Mouse (Mus musculus) forebrain, embryonic 16.5 days (tissue): Measurements from ENCODE around the gene Celsr1. TPM values are rescaled to one million over a fixed set of nuclear protein-coding genes. Genes with fewer than 3 reads are reported as not detected.

Source experiments
- ATAC-seq: fragments of 200-750 bp; cut with Nextera tagmentation; 2 replicates; pipeline ENCODE4 v1.8.0; 2017; ENCODE audit warnings: mild to moderate bottlenecking, moderate library complexity
- H3K27ac ChIP-seq: fragments of 300-500 bp; sonication (generic); 2 replicates; pipeline ENCODE4 v1.5.1; 2014; ENCODE audit warnings: low read length, control low read depth
- H3K27me3 ChIP-seq: fragments of 300-500 bp; sonication (generic); replicated peaks from 2 replicates; pipeline ENCODE4 v1.6.1; 2014; ENCODE audit warnings: low read length; ENCODE audit not compliant: control insufficient read depth, insufficient read depth
- H3K36me3 ChIP-seq: fragments of 300-500 bp; sonication (generic); 2 replicates; pipeline ENCODE4 v1.6.1; 2014; ENCODE audit not compliant: control insufficient read depth, insufficient read depth
- H3K4me1 ChIP-seq: fragments of 300-500 bp; sonication (generic); replicated peaks from 2 replicates; pipeline ENCODE4 v1.6.1; 2014; ENCODE audit warnings: low read length; ENCODE audit not compliant: control insufficient read depth, insufficient read depth
- H3K4me2 ChIP-seq: fragments of 300-500 bp; sonication (generic); 2 replicates; pipeline ENCODE4 v1.6.1; 2014; ENCODE audit warnings: mild to moderate bottlenecking, low read length, control low read depth
- H3K4me3 ChIP-seq: fragments of 300-500 bp; sonication (generic); replicated peaks from 2 replicates; pipeline ENCODE4 v1.5.1; 2014; ENCODE audit warnings: mild to moderate bottlenecking, low read length, control low read depth
- H3K9ac ChIP-seq: fragments of 300-500 bp; sonication (generic); replicated peaks from 2 replicates; pipeline ENCODE4 v1.6.1; 2014; ENCODE audit warnings: low read depth, low read length, control low read depth
- H3K9me3 ChIP-seq: fragments of 300-500 bp; sonication (generic); 2 replicates; pipeline ENCODE4 v1.6.1; 2016; ENCODE audit warnings: low read length; ENCODE audit not compliant: control insufficient read depth
- WGBS: fragments of 180-500 bp; shearing (Covaris S2); extraction: QIAGEN DNeasy Blood & Tissue Kit; methylation state at CpG from one replicate; pipeline ENCODE4 v1.1.7; 2014; 5-methylcytosine and 5-hydroxymethylcytosine counted together
- polyA plus RNA-seq: library from polyadenylated mRNA; unstranded; fragments of >200 nt; fragmentation: Nextera tagmentation; extraction: Ambion mirVana; gene quantifications from 2 replicates; pipeline ENCODE4 v1.2.1, GENCODE M21; 2015

Celsr1 gene
- polyA plus RNA-seq, 1 experiment from 2014 or later, result 4.6 TPM

DNA sequence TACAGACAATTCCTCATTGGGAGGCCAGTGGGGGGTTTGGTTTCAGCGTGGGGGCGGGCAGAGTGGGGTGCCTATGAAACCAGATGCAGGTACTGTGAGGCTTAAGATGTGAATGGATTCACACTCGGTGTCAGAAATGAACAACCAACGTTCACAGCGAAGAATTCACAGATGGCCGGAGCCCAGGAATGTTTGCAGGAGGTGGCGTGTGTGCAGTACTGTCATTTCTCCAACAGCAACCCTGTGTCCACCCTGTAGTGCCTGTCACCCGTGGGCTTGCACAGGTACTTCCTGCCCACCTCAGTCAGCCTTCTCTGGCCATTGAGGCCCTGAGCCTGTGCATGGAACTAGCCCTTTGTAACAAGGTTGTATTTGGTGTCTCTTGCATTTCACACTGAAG is 85.6 kb downstream of the Celsr1 start:
- H3K27ac ChIP-seq, result peak overlapping the region; percentile 43; the same call in 1 of the 2 replicates
- H3K4me3 ChIP-seq, result no peak overlapping the region
- WGBS, result 8% methylated on average over 8 of the region's 8 CpGs
- H3K9ac ChIP-seq, result no peak overlapping the region
- peaks cover 11% of the 10 kb centered on the region for H3K4me1 ChIP-seq
- H3K4me2 ChIP-seq, result peak overlapping the region; percentile 36
- no peaks in the 10 kb centered on the region for H3K36me3 ChIP-seq
- no peaks in the 10 kb centered on the region for H3K9me3 ChIP-seq
- 0 out of 2 replicates have a peak, but pooled peaks have one; percentile 10 for ATAC-seq
- H3K27me3 ChIP-seq, result no peaks in the 10 kb centered on the region

DNA sequence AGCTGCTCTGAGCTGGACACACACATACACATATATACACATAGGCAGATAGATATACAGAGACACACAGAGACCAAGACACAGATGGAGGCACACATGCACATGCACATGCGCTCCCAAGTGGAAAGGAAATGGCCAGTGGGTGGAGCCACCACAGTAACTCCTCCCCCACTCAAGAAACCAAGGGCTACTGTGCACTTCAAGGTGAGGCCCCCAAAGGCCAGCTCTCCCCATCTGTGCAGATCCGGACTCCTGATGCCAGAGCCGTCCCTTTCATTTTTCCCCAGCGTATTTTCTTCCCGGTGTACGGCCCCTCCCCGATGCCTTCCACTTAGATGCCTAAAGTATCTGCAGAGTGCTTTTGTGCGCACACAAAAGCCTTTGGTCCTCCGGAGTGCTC is 86.0 kb downstream of the Celsr1 start:
- Histone ChIP-seq H3K9me3 (no peaks in the 10 kb centered on the region), H3K36me3 (no peaks in the 10 kb centered on the region), H3K27me3 (no peaks in the 10 kb centered on the region), H3K4me3 (no peak overlapping the region), H3K4me2 (peak overlapping the region; percentile 36), H3K9ac (no peak overlapping the region), H3K4me1 (peaks cover 11% of the 10 kb centered on the region), H3K27ac (peak overlapping the region; percentile 55)
- ATAC-seq, result peak; percentile 61; the same call in 1 of the 2 replicates
- WGBS, result 4% methylated on average over 9 of the region's 9 CpGs

DNA sequence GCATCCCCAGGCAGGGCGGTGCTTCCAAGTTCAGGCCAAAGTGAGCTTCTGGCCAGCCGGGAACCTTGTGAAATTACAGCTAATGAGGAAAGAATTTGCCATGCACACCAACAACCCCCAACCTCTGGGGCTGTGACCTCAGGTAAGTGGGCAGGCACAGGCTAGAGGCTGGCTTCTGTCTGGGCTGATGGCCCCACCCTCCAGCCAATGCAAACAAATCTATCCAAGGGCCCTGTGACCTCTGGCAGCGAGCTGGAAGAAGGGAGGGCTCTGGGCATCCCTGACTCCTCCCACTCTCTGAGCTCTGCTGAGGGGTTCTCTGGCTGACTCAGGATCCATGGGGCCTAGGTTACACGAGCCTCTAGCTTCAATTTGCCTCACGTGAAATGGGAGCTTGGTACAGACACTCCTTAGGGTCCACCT is 97.9 kb downstream of the Celsr1 start:
- H3K9ac ChIP-seq, result no peak overlapping the region
- H3K4me3 ChIP-seq, result no peak overlapping the region
- WGBS, result 35% methylated on average over 5 of the region's 5 CpGs
- no peaks in the 10 kb centered on the region for H3K9me3 ChIP-seq
- no peaks in the 10 kb centered on the region for H3K36me3 ChIP-seq
- ATAC-seq, result no peak
- no peak overlapping the region for H3K27ac ChIP-seq
- H3K4me1 ChIP-seq, result no peaks in the 10 kb centered on the region
- H3K4me2 ChIP-seq, result no peak overlapping the region
- no peaks in the 10 kb centered on the region for H3K27me3 ChIP-seq

DNA sequence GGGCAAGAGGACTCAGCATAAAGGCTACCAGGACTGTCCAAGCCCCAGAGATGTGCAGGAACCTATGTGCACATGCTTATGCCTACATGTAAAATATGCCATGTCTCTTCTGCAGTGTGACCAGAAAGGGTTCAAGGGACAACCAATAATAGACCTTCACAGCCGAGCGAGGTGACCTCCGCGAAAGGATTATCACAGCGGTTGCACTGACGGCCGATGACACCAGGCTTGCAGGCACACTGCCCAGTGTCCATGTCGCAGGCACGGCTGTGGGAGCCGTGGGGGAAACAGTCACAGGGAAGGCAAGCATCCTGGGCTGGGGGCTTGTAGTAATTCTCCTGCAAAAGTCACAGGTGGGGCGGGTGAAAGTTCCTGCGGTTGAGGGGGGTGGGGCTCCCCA is 105.4 kb downstream of the Celsr1 start:
- WGBS, result 78% methylated on average over 12 of the region's 12 CpGs
- Histone ChIP-seq H3K4me1 (no peaks in the 10 kb centered on the region), H3K27me3 (no peaks in the 10 kb centered on the region), H3K27ac (no peak overlapping the region), H3K9ac (no peak overlapping the region), H3K36me3 (no peaks in the 10 kb centered on the region), H3K4me3 (no peak overlapping the region), H3K4me2 (no peak overlapping the region), H3K9me3 (no peaks in the 10 kb centered on the region)
- ATAC-seq, result no peak

DNA sequence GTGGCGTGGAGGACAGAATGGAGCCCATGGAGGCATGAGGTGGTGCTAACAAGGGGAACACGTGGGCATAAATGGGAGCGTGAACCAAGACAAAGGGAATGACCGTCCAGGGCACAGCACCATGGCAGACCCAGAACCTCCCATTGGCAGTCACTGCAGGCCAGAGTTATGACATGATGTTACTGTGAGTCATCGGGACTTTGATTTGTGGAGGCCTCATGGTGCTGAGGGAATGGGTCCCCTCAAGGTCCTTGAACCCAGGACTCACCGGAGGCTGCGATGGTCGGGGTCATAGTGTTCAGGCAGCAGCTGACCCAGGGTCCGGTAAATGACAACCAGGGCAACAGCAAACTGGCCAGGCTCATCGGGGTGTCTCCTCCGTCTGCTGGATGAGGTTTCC is 111.7 kb downstream of the Celsr1 start:
- H3K27ac ChIP-seq, result no peak overlapping the region
- no peaks in the 10 kb centered on the region; the same call in 1 of the 2 replicates for H3K4me1 ChIP-seq
- H3K9me3 ChIP-seq, result no peaks in the 10 kb centered on the region
- no peaks in the 10 kb centered on the region for H3K27me3 ChIP-seq
- no peak overlapping the region for H3K9ac ChIP-seq
- ATAC-seq, result no peak
- H3K4me2 ChIP-seq, result no peak overlapping the region
- no peak overlapping the region for H3K4me3 ChIP-seq
- H3K36me3 ChIP-seq, result no peaks in the 10 kb centered on the region
- WGBS, result 93% methylated on average over 11 of the region's 11 CpGs

DNA sequence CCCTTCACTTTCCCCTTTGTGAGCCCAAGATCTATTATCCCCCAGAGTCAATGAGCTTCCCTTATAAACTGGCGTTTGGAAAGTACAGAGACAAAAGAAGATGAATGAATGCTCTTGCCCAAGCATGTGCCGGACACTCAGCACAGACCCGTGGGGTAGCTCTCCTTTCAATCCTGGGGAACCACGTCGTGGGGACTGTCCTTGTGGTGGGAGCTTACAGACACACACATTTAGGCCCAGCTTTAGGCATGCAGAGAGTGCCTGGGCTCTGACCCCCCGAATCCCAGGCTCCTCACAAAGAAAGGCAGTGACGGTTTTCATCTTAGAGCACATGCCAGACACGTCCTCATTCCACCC is 113.7 kb downstream of the Celsr1 start:
- no peaks in the 10 kb centered on the region for H3K27me3 ChIP-seq
- 34% methylated on average over 8 of the region's 8 CpGs for WGBS
- H3K9me3 ChIP-seq, result 0 out of 2 replicates have a peak, but pooled peaks cover 3% of the 10 kb centered on the region
- no peak for ATAC-seq
- no peaks in the 10 kb centered on the region for H3K36me3 ChIP-seq
- no peak overlapping the region for H3K9ac ChIP-seq
- no peak overlapping the region for H3K4me3 ChIP-seq
- peak overlapping the region; percentile 9; the same call in 1 of the 2 replicates for H3K27ac ChIP-seq
- H3K4me1 ChIP-seq, result no peaks in the 10 kb centered on the region; the same call in 1 of the 2 replicates
- no peak overlapping the region for H3K4me2 ChIP-seq

DNA sequence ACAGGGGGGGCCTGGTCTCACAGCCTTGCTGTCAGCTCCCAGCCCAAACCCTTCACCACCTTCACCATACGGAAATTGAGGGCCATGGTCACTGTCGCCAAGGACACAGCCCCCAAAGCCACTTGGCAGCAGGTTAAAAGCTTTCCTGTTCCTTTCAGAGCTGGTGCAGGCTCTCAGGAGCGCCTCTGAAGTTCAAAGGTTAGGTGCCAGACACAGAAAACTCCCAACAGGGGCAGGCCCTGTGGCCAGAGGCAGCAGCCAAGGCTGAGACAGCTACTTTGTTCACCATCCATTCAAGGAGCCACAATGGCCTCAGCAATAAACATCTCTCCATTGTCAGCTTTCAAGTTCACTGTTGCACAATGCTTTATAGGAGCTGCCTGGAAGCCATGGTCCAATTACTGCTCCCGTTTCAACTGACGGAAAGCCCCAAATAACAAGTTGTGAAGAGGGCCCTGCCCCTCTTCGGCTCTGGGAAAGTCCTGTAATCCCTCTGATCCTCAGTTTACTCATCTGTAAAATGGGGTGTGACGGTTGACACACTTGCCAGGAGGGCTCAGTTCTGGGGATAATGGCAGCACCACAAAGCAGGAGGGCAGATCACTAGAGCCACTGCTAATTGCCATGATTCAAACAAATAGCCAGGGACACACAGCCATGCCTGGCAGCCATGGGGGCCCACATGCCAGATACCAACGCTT is 114.2 kb downstream of the Celsr1 start:
- Histone ChIP-seq H3K9ac (no peak overlapping the region), H3K36me3 (no peaks in the 10 kb centered on the region), H3K9me3 (0 out of 2 replicates have a peak, but pooled peaks cover 3% of the 10 kb centered on the region), H3K27me3 (no peaks in the 10 kb centered on the region), H3K4me2 (no peak overlapping the region), H3K4me1 (no peaks in the 10 kb centered on the region; the same call in 1 of the 2 replicates), H3K27ac (0 out of 2 replicates have a peak overlapping the region, but pooled peaks have one; percentile 9), H3K4me3 (no peak overlapping the region)
- 0 out of 2 replicates have a peak, but pooled peaks have one; percentile 15 for ATAC-seq
- 31% methylated on average over 8 of the region's 8 CpGs for WGBS

DNA sequence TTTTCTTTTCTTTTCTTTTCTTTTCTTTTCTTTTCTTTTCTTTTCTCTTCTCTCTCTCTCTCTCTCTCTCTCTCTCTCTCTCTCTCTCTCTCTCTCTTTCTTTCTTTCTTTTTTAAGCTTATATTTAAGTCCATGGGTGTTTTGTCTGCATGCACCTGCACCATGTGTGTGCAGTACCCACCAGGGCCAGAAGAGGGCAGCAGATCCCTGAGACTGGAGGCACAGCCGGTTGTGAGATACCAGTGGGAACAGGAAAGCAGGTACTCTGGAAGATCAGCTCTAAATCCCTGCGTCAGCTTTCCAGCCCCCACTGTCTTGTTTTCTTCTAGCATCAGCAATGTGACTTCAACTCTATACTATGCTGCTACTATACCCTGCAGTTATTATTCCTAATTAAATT is 120.0 kb downstream of the Celsr1 start:
- H3K9ac ChIP-seq, result no peak overlapping the region
- no peak for ATAC-seq
- no peak overlapping the region for H3K27ac ChIP-seq
- H3K9me3 ChIP-seq, result 0 out of 2 replicates have a peak, but pooled peaks cover 3% of the 10 kb centered on the region
- no peaks in the 10 kb centered on the region for H3K36me3 ChIP-seq
- H3K4me2 ChIP-seq, result no peak overlapping the region
- H3K4me3 ChIP-seq, result no peak overlapping the region
- WGBS, result 24% methylated on average over 2 of the region's 2 CpGs
- no peaks in the 10 kb centered on the region for H3K27me3 ChIP-seq
- H3K4me1 ChIP-seq, result no peaks in the 10 kb centered on the region

DNA sequence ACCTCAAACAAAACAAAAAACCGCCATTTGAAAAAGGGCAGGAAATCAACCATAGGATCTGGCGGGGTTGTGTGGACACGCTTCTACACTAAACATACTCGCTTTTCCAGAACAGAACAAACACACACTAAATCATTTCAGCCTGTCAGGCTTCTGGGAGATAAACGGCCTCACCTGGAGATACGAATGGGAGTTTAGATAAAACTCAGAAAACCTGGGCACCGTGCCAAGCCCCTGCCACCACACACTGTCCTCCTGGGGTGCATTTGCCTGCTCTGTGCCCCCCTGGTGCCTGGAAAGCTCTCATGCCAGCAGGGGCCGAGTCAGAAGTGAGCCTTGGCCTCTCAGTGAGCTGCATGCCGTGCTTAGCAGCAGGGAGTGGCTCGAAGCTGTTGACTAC is 123.6 kb downstream of the Celsr1 start:
- Histone ChIP-seq H3K4me1 (no peaks in the 10 kb centered on the region), H3K9ac (no peak overlapping the region), H3K27me3 (no peaks in the 10 kb centered on the region), H3K9me3 (no peaks in the 10 kb centered on the region), H3K27ac (no peak overlapping the region), H3K4me3 (no peak overlapping the region), H3K4me2 (no peak overlapping the region), H3K36me3 (no peaks in the 10 kb centered on the region)
- no peak for ATAC-seq
- 51% methylated on average over 10 of the region's 10 CpGs for WGBS
